Mouse (Mus musculus) thymus, adult 2 months (tissue): Measurements from ENCODE around the gene Phf20.

ENCODE experiments used
- CTCF ChIP-seq: fragments of 200-500 bp; IDR thresholded peaks from 2 replicates; pipeline ENCODE4 v1.5.1; 2012; ENCODE audit warnings: mild to moderate bottlenecking, control low read depth, low read length, moderate library complexity, borderline replicate concordance; ENCODE audit not compliant: control insufficient read depth, poor library complexity, insufficient read depth; ENCODE audit errors: extremely low read depth
- POLR2A ChIP-seq: fragments of 200-500 bp; IDR thresholded peaks from 2 replicates; pipeline ENCODE4 v1.6.1; 2012; ENCODE audit warnings: mild to moderate bottlenecking, low read length, control low read depth, moderate library complexity; ENCODE audit not compliant: control insufficient read depth, poor library complexity, insufficient read depth; ENCODE audit errors: extremely low read depth

- no peak for TF ChIP-seq CTCF
- no peak for TF ChIP-seq POLR2A
Measured at GRCm38 (mm10) chr2:156166557-156166956, 29.7 kb upstream of the Phf20 start.
